Mouse (Mus musculus) erythroid progenitor cell, adult 5-6 weeks (primary cell): ENCODE results near the gene Ropn1l. TPM values are rescaled to one million over a fixed set of nuclear protein-coding genes. Genes with fewer than 3 reads are reported as not detected.

Experiments
- ATAC-seq: replicated peaks from 2 replicates; pipeline ENCODE4 v1.8.0; 2016; ENCODE audit warnings: moderate number of reproducible peaks, mild to moderate bottlenecking, moderate TSS enrichment, inconsistent platforms; ENCODE audit not compliant: poor library complexity, low FRiP score, severe bottlenecking
- total RNA-seq, 2 experiments: library from RNA; stranded (forward) in 1 of 2; stranded (reverse) in 1 of 2; fragments of 150-400 nt in 1 of 2; fragments of 186-747, 209-891 nt in 1 of 2; gene quantifications; 2 replicates each; pipeline versions ENCODE4 v1.2.3 to v1.2.4; 2015 to 2017; ENCODE audit warnings: low replicate concordance in 2 of 2

Gene Ropn1l
- total RNA-seq (2015; ENCODE audit: low replicate concordance) (7.5 TPM in 1 of 2 replicates, not detected in the other), total RNA-seq (2017; ENCODE audit: low replicate concordance) (not detected in 2 replicates)

DNA sequence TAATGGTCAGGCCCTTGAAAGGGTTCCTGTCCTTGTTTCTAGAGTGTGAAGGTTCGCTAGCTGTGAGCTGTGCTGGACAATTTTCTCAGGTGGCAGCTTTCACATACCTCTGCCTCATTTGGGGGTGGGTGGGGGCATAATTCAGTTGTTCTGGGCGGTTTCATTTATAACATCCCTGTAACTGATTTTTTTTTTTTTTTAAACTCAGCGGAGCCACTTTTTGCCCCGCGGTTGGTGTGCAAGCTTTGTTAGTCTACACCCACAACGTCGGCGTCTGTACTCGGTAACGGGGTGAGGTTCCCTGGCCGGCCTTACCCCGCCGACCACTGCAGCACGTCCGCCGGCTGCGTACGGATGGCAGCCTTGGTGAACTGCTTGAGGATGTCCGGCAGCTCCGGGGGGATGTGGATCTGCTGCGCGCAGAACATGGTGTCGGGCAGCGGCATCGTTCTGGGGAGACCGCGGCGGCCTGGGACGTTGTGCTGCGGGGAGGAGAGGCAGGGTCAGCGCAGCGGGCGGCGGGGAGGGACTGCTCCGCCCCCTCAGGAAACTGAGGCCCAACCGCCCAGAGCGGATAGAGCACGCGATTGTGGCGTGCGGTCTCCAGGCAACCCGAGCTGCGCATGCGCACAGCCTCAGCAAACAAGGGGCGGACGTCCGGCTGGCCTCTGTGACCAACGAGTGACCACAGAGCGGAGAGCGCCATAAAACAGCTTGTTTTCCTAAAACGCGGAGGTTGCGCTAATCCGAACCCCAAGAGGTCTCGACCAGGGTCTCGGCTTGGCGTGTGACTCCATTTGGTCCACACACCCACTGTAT is at the start of gene Ropn1l:
TSS of gene Ropn1l (minus strand) at position 640 of the 819 bp plus-strand sequence.
- peak; percentile 84 for ATAC-seq

DNA sequence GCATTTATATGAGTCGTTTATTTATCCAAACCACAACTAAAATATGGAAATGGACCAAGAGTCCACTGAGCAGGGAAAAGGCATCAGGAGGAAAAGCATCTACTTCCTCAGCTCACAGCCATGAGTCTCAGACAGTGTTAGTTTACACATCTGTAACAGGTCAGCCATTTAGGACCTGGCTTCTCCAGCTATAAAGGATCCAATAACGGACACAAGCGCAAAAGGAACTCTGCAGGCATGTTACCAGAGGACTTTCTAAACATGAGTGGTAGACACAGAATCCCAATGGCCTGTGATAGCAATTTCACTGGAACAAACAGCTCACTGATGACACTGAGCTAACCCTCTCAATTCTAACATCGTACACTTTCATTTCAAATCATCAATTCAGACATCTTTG is 49.5 kb upstream of the Ropn1l start:
- ATAC-seq = no peak

DNA sequence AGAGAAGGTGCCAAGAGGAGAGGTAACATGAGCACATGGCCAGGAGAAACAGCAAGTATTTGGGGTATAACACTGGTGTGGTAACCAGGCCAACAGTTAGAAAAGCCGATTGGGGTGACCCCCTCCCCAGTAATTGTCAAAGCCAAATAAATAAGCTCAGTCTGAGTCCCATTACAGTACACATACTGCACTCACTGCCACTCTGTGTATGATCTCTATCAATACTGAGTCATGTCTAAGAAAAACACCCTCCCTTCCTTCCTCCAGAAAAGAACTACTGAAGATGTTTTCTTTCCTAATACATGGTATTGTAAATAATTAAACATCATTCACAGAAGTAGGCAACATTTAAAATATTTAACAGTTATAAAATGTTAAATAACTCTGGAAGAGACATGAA is 48.8 kb upstream of the Ropn1l start:
- no peak for ATAC-seq

DNA sequence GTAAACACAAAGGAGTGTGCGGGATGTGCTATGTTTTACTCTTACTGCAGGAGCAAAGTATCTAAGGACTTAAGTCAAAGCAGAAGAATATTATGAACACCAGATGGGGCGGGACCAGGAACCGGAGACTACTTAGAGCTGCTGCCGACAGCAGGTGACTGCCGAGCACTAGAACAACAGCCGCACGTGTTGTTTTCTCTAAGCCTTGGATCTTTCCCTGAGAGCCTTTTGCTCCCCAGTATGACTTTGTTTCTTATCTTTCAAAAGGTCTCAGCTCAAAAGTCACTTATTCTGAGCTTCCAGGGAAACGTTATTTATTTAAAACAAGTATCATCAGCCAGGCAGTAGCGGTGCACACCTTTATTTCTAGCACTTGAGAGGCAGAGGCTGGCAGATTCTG is 41.3 kb upstream of the Ropn1l start:
- ATAC-seq = no peak

DNA sequence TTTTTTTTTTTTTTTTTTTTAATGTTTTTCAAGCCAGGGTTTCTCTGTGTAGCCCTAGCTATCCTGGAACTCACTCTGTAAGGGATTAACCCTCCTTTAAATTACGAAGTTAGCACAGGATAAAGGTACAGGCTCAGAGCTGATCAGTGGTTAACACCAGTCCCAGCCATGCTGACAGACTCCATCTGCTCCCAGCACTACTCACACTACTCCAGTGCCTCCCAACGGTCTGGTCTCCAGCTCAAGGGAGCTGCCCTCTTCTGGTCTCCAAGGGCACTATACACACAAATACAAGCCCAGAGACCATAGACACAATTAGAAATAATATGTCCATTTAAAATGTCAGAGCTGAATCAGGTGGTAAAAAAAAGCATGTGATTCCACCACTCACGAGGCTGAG is 40.8 kb upstream of the Ropn1l start:
- ATAC-seq = no peak

DNA sequence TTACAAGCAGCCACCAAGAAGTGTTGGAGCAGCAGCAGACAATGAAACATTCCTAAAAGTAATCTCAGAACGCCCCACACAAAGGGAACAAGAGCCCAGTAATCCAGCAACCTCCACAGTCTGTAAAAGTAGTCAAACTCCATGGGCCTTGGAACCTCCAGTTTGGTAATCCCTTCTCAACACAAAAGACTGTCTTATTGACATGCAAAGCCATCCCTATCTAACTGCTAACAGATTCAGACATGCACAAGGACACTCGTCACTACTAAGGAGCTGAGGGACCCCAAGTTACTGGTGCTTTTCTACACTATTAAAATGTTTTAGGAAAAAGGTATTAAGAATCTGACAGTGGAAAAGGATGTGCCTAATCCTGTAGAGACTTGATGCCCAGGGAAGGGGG is 33.9 kb upstream of the Ropn1l start:
- no peak for ATAC-seq

DNA sequence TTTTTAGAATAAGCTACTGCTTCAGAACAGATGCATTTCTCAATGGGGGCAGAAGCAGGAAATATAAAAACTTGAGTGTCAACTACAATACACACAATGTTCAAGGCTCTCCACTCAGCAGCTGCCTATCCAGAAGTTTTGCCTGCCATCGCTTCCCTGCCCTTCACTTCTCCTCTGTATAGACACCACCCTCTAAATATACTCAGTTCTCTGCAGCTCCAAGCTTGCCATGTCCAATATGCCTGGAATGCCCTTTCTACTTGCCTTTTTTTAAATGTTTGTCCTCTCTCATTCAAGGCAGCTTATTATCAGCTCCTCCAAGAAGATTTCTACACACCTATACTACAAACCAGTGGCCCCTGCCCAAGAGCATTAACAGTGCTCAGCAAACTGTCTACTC is 23.1 kb upstream of the Ropn1l start:
- ATAC-seq = no peak

DNA sequence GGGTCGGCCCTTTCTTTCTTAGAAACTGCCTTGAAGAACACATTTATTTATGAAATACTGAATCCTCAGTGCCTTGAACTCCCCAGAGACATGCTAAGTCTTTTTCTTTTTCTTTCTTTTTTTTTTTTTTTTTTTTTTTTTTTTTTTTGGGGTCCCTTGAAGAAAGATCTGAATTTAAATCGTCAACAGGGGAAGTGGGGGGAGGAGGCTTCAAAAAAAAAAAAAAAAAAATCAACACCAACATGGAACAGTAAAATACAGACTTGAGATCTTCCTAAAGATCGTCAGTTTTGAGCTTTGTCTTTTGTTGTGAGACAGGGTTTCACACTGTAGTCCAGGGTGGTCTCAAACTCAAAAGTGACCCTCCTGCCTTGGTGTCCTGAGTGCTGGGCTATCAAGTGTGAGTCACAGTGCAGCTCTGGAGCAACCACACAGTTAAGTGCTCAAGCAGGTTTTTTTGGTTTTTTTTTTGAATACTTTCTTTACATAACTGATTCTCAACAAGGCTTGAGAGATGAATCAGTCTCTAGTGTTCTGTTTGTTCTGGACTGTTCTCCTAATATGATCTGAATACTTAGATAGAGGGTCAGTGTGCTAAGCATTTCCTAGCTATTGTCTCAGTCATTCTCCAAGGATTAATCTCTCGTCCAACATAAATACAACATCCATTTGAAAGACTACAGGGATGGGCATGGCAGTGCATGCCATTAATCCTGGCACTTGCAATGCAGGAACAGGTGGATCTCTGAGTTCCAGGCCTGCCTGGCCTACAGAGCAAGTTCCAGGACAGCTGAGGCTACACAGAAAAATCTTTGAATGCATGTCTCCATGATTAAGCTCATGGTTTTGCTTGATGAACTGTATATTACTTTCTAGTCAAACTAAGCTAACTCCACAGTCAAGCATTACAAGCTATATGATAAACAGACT is 19.4 kb upstream of the Ropn1l start:
- no peak for ATAC-seq

DNA sequence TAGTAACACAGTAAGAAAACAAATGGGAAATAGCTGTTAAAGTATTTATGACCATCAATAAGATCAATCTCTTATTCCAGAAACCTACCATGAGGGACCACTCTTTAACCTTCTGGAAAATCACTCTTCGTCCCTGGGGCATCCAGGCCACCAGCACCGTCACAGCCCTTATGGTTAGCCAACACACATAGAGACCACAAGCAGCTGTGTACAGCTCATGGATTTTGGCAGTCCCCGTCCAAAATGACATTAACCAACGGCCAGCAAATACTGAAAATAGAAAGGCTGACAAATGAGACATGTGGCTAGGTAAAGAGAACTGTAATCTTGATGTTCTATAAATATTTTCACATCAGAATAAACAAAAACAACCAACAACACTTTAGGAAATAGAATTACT is 18.0 kb upstream of the Ropn1l start:
- no peak for ATAC-seq

DNA sequence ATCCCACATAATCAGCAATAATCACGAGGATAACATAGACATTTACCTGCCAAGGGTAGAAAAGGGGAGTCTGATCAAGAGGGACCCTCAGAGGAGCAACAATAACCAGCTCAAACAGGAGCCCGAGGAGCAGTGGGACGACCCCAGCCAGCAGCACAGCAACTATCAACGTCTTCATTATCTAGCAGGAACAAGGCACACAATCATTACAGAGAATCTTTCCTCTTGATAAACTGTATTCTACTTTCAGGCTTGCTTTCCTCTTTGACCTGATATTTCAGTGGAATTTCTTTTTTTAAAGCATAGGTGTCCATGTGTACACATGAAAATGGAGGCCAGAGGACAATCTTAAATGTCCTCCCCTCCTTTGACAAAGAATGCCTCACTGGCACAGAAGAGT is 16.0 kb upstream of the Ropn1l start:
- ATAC-seq = no peak

DNA sequence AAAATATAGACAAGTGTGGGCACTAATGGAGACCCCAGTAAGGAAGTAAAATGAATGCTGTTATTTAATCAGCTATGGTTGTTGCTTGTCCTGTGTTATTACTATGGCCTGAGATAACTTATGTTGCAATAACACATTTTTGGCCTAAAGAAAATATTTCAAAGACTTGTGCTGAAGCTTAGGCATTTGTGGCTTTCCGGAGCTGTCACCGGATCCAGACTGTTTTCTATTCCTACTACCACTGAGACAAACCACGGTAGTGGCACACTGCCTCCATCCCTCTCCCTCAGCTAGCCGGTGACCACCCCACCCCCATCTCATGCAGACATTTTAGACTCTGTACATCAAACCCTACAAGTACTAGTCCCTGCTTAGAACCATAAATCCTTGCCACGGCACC is 15.3 kb upstream of the Ropn1l start:
- ATAC-seq = no peak

DNA sequence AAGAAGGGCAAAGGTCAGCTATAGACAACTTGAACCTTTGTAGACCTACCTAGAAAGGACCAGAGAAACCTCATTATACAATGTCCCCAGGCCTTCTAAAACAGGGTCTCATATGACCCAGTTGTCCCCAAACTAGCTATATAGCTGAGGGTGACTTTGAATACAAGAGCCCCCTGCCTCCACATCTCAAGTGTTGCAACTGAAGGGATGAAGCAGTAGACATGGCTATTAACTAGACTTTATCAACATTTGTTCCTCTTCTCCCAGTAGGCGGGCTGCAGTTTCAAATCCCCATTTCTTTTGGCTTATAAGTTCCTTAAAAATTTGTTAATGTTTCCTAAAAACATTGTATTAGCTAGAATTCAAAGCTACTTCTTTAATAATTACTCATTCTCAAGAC is 13.2 kb upstream of the Ropn1l start:
- no peak for ATAC-seq

DNA sequence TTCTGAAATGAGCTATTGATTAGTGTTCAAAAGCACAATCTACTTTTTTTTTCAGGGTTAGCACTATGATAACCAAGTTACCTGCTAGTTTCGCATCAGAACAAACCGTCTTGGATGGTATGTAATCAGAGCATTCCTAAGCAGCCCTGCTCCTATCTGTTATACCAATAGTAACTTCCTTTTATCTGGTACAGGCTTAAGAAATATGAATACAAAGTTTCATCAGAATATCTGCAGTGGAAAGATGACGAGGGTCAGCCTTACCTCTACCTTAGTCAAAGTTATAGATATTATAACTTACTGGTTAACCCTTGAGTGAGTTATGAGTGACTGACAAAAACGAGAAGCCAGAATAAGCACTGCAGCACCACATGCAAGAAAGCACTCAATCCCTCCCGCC is 12.8 kb upstream of the Ropn1l start:
- no peak for ATAC-seq

DNA sequence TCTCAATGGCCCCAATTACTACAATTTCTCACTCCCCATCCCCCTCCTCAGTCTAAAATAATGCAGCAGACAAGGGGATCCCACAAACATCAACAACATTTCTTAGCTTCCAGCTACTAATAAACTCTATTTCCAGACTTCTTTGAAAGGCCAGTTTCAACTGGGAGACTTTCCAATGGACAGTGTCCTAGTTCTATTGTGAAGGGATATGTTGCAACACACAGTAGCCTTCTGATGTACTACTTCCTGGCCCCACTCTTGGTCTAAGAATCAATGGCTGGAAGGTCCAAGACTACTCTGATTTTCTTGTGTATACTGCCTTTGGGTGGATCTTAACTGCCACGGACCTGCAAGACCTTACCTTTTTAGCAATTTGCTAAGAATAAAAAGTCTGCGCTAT is 12.3 kb upstream of the Ropn1l start:
- no peak for ATAC-seq

DNA sequence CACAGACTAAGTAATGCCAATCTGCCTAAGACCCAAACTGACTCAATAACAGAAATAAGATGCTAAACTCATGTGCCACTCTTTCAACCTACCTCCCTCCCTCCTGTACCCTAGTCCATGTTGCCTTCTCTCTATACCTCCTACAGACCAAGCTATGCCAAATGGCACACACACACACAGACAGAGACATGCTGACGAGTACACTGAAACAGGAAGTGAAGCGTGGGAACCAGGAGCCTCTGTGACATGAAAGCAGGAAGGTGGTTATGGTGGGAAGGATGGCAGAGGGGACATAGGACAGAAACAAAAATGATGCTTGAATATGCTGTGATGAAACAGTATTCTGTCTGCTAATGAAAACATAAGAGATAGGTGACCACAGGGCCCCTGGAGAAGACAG is 7.0 kb upstream of the Ropn1l start:
- no peak for ATAC-seq

DNA sequence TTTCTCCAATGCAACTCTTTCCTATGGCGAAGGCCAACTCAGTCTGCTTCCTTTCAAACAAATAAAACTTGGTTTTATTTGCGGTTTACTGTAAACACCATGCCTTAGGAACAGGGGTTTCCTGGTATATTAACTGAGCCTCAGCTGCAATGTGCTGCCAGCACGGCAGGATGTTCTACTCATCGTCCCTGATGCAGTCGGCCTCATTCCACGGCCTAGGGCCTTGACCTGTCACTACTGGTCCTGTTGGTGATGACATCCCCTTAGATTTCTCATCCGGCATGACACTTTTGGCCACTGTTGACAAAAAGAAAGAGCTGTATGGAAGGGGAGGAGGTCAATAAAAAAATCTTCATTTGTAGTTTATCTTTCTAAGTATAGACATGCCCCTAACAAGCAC is 4.5 kb upstream of the Ropn1l start:
- ATAC-seq = no peak

DNA sequence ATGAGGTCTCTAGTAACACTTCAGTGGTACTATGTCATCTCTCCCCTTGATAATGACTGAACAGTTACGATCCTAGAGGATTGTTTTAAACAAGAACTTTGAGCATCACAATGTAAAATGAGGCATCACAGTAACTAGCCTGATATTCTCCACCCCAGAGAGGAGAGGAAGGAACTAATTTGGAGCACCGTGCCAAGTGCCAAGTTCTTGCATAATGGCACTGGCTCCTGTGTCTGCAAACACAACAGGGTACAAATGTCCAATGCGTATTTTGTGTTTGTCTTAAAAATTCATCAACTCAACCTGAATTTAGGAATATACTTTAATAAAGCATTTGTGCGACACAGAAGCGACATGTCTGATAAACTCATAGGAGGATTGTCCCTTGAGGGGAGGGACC is 2.8 kb upstream of the Ropn1l start:
- no peak for ATAC-seq

DNA sequence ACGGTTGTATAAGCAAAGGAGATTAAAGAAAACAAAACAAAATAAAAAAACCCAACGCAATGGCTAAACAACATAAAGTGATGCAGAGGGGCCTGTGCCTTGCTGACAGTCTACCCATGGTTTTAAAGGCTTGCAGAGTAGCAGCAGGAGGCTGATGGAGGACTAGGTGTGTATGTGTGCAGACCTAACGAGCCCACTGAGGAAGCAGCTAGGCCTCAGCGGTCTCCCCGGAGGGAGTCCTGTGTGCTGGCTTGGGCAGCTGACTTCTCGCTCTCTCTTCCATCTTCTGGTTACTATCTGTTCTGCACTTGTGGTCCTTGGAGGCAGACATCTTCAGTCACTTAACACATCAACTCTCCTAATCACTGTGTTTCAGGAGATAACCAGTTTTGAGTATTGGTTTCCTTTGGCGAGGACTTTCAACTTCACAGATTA is 1.3 kb upstream of the Ropn1l start:
- no peak for ATAC-seq

DNA sequence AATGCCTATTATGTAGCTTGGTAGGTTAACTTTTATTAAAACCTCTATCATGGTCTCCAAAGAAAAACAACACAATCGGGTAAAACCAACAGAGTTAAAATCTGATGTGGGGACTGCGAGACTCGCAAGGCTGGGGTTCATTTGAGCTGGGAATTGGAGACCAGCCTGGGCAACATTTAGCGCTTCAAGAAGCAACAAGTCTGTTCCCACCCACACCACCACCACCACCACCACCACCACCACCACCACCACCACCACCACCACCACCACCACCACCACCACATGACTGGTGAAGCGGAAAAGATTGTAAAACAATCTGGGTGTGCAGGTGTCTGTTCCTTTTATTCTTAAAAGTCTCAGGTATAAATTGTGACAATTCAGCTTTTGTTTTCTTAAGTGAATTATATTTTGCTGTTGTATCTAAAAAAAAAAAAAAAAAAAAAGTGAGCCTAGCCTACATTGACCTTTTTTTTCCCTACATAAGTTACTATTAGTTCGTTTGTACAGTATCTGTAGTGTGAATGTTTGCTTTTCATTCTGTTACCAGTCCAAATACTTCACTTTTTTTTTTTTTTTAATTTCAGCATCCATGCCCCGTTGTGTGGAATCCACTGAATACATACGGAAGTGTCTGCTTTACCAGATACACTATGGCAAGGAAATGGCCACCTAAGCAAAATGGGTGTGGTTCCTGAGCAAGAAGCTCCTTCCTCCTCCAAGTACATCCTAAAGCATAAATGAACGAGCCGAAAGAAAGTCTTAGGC is 741 bp upstream of the Ropn1l start:
- ATAC-seq = no peak
